Mouse (Mus musculus) urinary bladder, postnatal 14 days (tissue): Measurements from ENCODE around the gene Ttyh2.
A peak's percentile ranks its signal among the peaks of the same experiment; 100 is the strongest.

Experiments used
- DNase-seq: peaks from one replicate; pipeline ENCODE4 v3.0.0; 2021; ENCODE audit warnings: low spot score

The Ttyh2 gene

GRCm38 (mm10) chr11:114682321-114682900 is 7.2 kb downstream of the Ttyh2 start:
- no peak for DNase-seq

- no peak for DNase-seq
Observed at GRCm38 (mm10) chr11:114683029-114683721, 7.9 kb downstream of the Ttyh2 start.

- DNase-seq = no peak
Observed at GRCm38 (mm10) chr11:114683722-114684621, 8.7 kb downstream of the Ttyh2 start.

GRCm38 (mm10) chr11:114684627-114685373 is 9.6 kb downstream of the Ttyh2 start:
- no peak for DNase-seq

GRCm38 (mm10) chr11:114685526-114686040 is 10.4 kb downstream of the Ttyh2 start:
- no peak for DNase-seq

GRCm38 (mm10) chr11:114686221-114686959 is 11.2 kb downstream of the Ttyh2 start:
- no peak for DNase-seq

GRCm38 (mm10) chr11:114687574-114688188 is 12.4 kb downstream of the Ttyh2 start:
- no peak for DNase-seq

- DNase-seq = no peak
Observed at GRCm38 (mm10) chr11:114688729-114689128, 13.5 kb downstream of the Ttyh2 start.

GRCm38 (mm10) chr11:114690192-114690591 is 15.0 kb downstream of the Ttyh2 start:
- no peak for DNase-seq

GRCm38 (mm10) chr11:114691454-114692182 is 16.4 kb downstream of the Ttyh2 start:
- no peak for DNase-seq

GRCm38 (mm10) chr11:114692601-114693000 is 17.4 kb downstream of the Ttyh2 start:
- no peak for DNase-seq

- no peak for DNase-seq
Observed at GRCm38 (mm10) chr11:114693456-114693855, 18.2 kb downstream of the Ttyh2 start.

GRCm38 (mm10) chr11:114694451-114694850 is 19.2 kb downstream of the Ttyh2 start:
- DNase-seq = no peak

- DNase-seq = peak; percentile 27
Observed at GRCm38 (mm10) chr11:114698496-114698895, 23.3 kb downstream of the Ttyh2 start.

GRCm38 (mm10) chr11:114699511-114699910 is 24.3 kb downstream of the Ttyh2 start:
- peak; percentile 44 for DNase-seq

- peak; percentile 56 for DNase-seq
Observed at GRCm38 (mm10) chr11:114702311-114702995, 27.2 kb downstream of the Ttyh2 start.

GRCm38 (mm10) chr11:114702996-114703361 is 27.7 kb downstream of the Ttyh2 start:
- no peak for DNase-seq

- peak; percentile 10 for DNase-seq
Observed at GRCm38 (mm10) chr11:114704071-114704913, 29.1 kb downstream of the Ttyh2 start.
